Mouse (Mus musculus): ENCODE data around the gene Ankrd39.

The Ankrd39 gene

GRCm38 (mm10) chr1:36546888-36547471, at the start of gene Ankrd39:
Gene Ankrd39, minus strand, starts transcription at chr1:36547445.
- peak; percentile 97 for DNase-seq

GRCm38 (mm10) chr1:36596114-36596513, 48.9 kb upstream of the Ankrd39 start:
- DNase-seq: no peak

- DNase-seq: no peak
These were observed 48.1 kb upstream of the Ankrd39 start for GRCm38 (mm10) chr1:36595167-36595931.

DNA sequence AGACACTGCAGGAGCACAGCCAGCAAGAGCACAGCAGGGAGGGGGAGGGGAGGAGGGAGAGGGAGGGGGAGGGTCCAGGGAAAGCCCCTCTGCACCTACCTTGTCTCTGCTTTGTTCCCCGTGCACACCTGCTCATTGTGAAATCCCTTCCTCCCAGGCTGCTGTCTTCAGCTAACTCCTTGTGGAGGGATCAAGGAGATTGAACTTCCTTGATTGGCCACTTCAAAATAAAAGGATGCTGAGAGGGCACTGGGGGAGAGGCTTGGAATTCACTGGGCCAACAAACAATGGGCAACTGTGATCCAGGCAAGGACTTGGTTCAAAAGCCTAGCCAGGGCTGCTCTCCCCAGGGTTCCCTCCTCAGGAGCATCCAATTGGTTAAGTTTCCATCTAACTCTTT, 45.9 kb upstream of the Ankrd39 start:
- no peak for DNase-seq

DNA sequence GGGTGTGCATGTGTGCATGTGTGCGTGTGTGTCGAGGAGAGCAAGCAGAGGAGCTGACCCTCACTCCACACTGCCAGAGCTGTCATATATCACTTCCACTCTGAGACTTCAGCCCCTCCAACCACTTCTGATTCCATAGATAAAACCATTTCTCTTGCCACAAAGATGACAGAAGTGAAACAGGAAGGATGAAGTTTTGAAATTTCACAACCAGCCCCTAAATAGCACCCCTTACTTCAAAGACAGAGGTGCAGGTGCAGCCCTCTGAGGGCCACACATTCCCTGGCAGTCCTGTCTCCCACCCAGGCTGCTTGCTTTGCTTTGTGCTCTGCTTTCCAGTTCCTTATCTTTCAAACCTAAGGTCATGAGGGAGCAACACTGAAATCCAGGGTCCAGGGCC, 44.2 kb upstream of the Ankrd39 start:
- DNase-seq: no peak

- no peak for DNase-seq
These were observed 43.4 kb upstream of the Ankrd39 start for GRCm38 (mm10) chr1:36590664-36591063.

DNA sequence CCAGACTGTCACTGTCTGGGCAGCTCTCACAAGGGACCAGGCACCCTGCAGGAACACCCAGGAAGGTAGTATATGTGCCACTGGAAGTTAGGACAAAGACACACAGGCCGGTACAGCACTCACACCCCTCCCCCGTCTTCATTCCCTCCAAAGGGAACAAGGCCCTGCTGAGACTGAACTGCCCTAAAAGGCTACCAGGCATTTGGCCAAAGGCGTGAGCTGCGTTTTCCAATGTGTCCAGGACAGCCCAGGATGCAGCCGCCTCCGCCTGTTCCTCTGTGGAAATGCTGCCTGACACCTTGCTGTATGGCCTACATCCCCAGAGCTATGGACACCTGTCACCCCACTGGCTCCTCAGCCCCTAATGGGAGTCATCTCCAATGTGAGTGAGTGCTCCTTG, 42.2 kb upstream of the Ankrd39 start:
- DNase-seq: no peak

GRCm38 (mm10) chr1:36588476-36589450, 41.5 kb upstream of the Ankrd39 start:
- no peak for DNase-seq

- no peak for DNase-seq
These were observed 40.6 kb upstream of the Ankrd39 start for GRCm38 (mm10) chr1:36587860-36588259.

- no peak for DNase-seq
These were observed 39.0 kb upstream of the Ankrd39 start for GRCm38 (mm10) chr1:36586288-36586687.

DNA sequence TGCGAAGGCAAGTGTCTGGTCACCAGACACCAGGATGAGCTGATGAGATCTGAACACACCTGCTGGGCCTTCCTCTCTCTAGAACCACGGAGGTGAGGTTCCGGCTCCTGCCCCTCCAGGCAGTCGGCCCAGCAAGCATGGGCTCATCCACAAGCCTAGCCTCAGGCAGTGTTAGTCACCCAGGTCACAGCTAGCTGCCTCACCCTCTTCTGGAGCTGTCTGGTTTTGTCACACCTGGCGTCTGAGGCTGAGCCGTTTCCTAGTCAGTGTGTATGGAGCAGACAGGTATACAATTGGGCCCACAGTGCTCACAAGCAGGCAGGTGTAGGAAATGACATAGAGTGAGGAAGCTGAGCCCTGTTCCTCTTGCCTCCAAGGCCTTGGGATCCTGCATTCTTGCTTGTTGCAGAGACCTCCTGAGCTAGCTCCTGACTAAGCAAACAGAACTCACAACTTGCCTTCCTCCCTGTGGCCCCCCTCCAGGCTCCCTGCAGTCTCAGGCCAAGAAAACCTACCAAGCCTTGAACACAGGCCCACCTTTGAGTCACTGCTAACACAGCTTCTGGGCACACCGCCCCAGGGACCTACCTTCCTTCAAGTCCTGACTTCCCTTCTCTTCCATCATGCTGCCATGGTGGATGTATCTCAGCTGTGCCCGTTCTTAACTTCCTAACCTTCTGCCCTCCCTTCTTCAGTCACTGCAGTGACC, 36.3 kb upstream of the Ankrd39 start:
- DNase-seq: no peak

DNA sequence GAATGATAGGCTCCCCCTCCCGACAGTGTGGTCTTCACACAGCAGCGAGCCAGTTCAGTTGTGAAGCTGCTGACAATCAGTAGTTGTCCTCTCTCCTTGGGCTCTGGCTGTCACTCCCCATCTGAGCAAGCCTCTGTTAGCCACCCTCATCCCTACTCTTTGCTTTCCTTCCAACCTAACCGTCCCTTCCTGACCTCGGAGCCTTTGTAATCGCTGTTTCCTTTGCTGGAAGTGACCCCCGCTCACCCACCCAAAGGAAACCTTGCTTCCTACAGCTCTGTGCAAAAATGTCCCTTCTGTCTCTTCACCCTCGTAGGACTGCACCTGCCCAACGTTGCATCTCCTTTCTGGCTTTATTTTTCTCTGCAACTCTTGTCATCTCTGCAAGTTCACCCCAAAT, 35.0 kb upstream of the Ankrd39 start:
- DNase-seq: no peak

DNA sequence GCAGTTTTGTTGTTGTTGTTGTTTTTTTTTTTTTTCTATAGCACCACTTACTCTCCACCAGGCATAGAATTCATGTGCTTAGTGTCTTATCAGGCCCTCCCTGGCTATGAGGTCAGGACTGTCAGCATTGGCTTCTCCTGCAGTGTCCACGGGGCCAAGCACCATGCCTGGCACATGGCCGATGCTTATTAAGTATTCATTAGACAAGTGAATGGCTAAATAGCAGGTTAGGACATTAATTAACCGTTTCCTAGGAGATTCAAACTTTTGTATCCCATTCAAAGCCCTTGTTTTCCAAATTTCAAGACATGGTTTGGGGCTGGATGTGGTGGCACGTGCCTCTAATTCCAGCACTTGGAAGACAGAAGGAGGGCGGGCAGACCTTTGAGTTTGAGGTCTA, 34.0 kb upstream of the Ankrd39 start:
- no peak for DNase-seq

DNA sequence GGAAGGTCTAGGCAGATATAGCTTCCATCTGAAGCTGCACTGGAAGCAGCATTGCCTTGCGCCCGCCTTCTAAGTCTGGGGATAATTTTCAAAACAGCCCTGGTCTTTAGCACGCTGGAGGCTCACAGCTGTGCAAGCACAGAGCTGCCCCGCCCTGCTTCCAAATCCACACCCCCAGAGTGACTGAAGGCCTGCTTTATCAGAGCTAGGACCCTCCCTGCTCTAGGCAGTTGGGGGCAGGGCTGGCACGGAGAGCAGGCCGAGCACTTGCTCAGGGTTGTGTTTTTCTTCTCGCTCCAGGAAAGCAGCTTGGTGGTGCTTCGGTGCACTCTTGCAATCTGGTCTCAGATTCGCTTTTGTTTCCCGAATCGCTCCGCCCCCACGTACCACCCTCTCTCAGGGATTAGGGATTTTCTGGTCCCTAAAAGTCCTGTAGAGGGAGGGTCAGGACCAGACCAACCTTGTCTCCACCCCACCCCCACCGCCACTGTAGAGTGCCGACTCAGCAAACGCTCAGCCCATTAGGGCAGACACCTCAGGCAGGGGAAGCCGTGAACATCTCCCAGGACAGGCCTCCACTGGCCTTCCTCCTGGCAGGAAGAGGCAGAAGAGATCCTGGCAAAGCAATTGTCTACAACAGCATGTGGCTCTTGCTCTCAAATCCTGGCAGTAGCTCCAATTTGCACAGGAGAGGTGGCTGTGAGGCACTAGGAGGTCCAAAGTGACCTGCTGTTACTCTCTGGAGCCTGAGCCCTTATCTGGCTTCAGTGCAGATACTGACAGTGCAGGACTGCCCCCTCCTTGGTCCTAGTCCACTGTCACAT, 33.4 kb upstream of the Ankrd39 start:
- peak; percentile 51 for DNase-seq

DNA sequence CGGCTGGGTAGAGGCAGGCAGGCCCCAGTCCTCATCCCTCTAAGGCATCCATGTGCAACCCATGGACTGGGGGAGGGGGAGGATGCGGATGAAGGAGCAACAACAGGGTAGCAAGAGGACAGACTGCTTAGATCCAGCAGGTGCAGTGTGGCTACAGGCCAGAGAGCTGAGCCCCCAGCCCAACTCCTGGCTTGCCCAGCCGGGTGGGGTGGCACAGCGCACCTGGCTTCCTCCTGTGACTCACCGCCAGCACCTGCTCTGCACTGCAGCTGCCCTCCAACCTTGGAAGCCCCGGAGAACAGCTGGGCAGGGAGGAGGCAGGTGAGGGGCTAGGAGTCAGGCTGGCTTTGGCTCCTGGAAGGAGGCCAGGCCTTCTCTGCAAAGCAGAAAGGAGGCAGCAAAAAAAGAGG, 32.7 kb upstream of the Ankrd39 start:
- DNase-seq: no peak

- DNase-seq: no peak
These were observed 29.9 kb upstream of the Ankrd39 start for GRCm38 (mm10) chr1:36576991-36577675.

- no peak for DNase-seq
These were observed 28.1 kb upstream of the Ankrd39 start for GRCm38 (mm10) chr1:36575347-36575746.

DNA sequence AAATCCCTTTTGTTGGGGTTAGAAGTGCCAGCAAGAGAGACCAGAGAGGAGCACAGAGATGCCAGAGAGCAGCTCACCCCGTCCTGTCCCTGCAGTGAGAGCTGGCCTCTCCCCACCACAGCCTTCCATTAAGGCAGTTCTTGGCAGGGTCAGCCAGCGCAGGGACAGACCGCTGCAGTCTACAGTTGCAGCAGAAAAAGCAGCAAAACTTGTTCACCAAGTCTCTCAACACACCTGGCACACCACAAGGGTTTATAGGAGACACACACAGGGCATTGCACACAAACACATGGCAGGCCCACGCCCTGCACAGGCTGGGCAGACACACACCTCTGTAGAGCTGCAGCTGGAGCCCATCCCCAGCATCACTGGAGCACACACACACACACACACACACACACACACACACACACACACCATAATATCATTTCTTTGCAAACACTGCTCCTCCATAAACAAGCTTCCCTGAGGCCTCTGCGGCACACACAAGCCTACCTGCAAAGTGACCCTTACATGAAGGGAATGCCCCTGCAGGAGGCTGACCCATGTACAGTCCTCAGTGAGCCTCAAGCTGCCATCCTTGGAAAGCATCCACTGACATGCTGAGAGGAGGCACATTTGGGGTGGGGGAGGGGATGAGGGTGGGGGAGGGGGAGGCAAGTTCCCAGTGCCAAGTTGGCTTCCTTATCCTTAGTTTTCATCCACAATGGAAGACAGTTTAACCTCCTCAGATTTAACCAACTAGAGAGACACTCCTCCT, 27.1 kb upstream of the Ankrd39 start:
- no peak for DNase-seq

- DNase-seq: no peak
These were observed 26.3 kb upstream of the Ankrd39 start for GRCm38 (mm10) chr1:36573524-36573923.

- no peak for DNase-seq
These were observed 25.5 kb upstream of the Ankrd39 start for GRCm38 (mm10) chr1:36572709-36573108.

Measured in right cerebral cortex, postnatal 25 days (tissue).